ENCODE assay signal across 25 mouse cellular contexts in genomic region chr7:137005293-137005692, GRCm38 (mm10).
DNase-seq lines count a peak whose midpoint lies in the region; ATAC-seq and TF ChIP-seq lines count a peak whose summit lies in the region.
"Had no signal": no experiment of that assay in that cellular context is flagged by ENCODE, and none has a peak within 500 bp of the region (broad histone marks: within the 10 kb centered on the region; RNA-seq: fewer than 3 reads in every experiment).

No protein-coding gene starts in this region.

- no peaks in the 10 kb centered on the region for H3K36me3 ChIP-seq in forebrain, embryonic 15.5 days
- H3K36me3 ChIP-seq in forebrain, embryonic 11.5 days (ENCODE audit: control insufficient read depth, insufficient read depth, low read length) = no peaks in the 10 kb centered on the region
- no peaks in the 10 kb centered on the region for H3K36me3 ChIP-seq in limb, embryonic 11.5 days (ENCODE audit: control insufficient read depth, insufficient read depth, low read length)
- H3K36me3 ChIP-seq in limb, embryonic 10.5 days = no peaks in the 10 kb centered on the region
- H3K36me3 ChIP-seq in limb, embryonic 15.5 days = no peaks in the 10 kb centered on the region
- H3K36me3 ChIP-seq: forebrain, embryonic 10.5 days; heart, embryonic 10.5 days; liver, embryonic 12.5 days; stomach, embryonic 15.5 days had no signal

- TF ChIP-seq CTCF in brain, embryonic 14.5 days (IDR thresholded peaks at IDR 0.05; ENCODE audit: borderline replicate concordance, extremely low read depth, insufficient read depth, insufficient read length) = no peak

- no peak for ATAC-seq in forebrain, embryonic 15.5 days (replicated peaks)
- ATAC-seq in forebrain, embryonic 11.5 days (replicated peaks; ENCODE audit: low FRiP score) = no peak
- ATAC-seq in limb, embryonic 11.5 days (ENCODE audit: insufficient number of reproducible peaks, low FRiP score, low TSS enrichment, low read depth) = no peak
- no peak for ATAC-seq in limb, embryonic 15.5 days (ENCODE audit: insufficient number of reproducible peaks, low FRiP score, low TSS enrichment, low read depth)
- ATAC-seq: inflammation-experienced regulatory T-cells, adult 6 months; liver, embryonic 12.5 days; midbrain, embryonic 16.5 days had no signal

- no peaks in the 10 kb centered on the region for H3K9me3 ChIP-seq in forebrain, embryonic 15.5 days
- no peaks in the 10 kb centered on the region for H3K9me3 ChIP-seq in forebrain, embryonic 11.5 days (ENCODE audit: control insufficient read depth, low read length)
- H3K9me3 ChIP-seq in limb, embryonic 11.5 days (ENCODE audit: control insufficient read depth, low read length) = no peaks in the 10 kb centered on the region
- H3K9me3 ChIP-seq in limb, embryonic 10.5 days (replicated peaks) = no peaks in the 10 kb centered on the region
- no peaks in the 10 kb centered on the region for H3K9me3 ChIP-seq in limb, embryonic 15.5 days
- H3K9me3 ChIP-seq: forebrain, embryonic 10.5 days; heart, embryonic 10.5 days; liver, embryonic 12.5 days; stomach, embryonic 15.5 days had no signal

- no peak overlapping the region for H3K9ac ChIP-seq in forebrain, embryonic 15.5 days (replicated peaks)
- no peak overlapping the region for H3K9ac ChIP-seq in forebrain, embryonic 11.5 days (ENCODE audit: low read length)
- H3K9ac ChIP-seq in limb, embryonic 11.5 days (ENCODE audit: low read length) = no peak overlapping the region
- no peak overlapping the region for H3K9ac ChIP-seq in limb, embryonic 15.5 days
- H3K9ac ChIP-seq: liver, embryonic 12.5 days; stomach, embryonic 15.5 days had no signal

- H3K27me3 ChIP-seq in forebrain, embryonic 15.5 days = 0 out of 2 replicates have a peak, but pooled peaks cover 9% of the 10 kb centered on the region
- H3K27me3 ChIP-seq in forebrain, embryonic 11.5 days (ENCODE audit: control insufficient read depth, insufficient read depth, low read length) = no peaks in the 10 kb centered on the region
- peaks cover 7% of the 10 kb centered on the region; the same call in 1 of the 2 replicates for H3K27me3 ChIP-seq in limb, embryonic 11.5 days (ENCODE audit: control insufficient read depth, insufficient read depth, low read length)
- H3K27me3 ChIP-seq in limb, embryonic 10.5 days (ENCODE audit: low read depth, poor library complexity, severe bottlenecking) = peaks cover 72% of the 10 kb centered on the region
- peaks cover 11% of the 10 kb centered on the region; the same call in 1 of the 2 replicates for H3K27me3 ChIP-seq in limb, embryonic 15.5 days
- H3K27me3 ChIP-seq: CH12.LX; liver, embryonic 12.5 days; stomach, embryonic 15.5 days had no signal

- TF ChIP-seq POLR2A in brain, embryonic 14.5 days (IDR thresholded peaks at IDR 0.05; ENCODE audit: borderline replicate concordance, extremely low read depth, insufficient read depth, insufficient read length, poor library complexity, severe bottlenecking) = no peak

- WGBS in forebrain, embryonic 15.5 days = 35% methylated on average over 11 of the region's 11 CpGs
- WGBS in forebrain, embryonic 11.5 days = 51% methylated on average over 11 of the region's 11 CpGs
- WGBS in limb, embryonic 11.5 days = 19% methylated on average over 11 of the region's 11 CpGs
- 37% methylated on average over 11 of the region's 11 CpGs for WGBS in limb, embryonic 10.5 days
- 35% methylated on average over 11 of the region's 11 CpGs for WGBS in limb, embryonic 15.5 days

- peaks cover 27% of the 10 kb centered on the region for H3K4me1 ChIP-seq in forebrain, embryonic 15.5 days
- 0 out of 2 replicates have a peak, but pooled peaks cover 1% of the 10 kb centered on the region for H3K4me1 ChIP-seq in forebrain, embryonic 11.5 days (replicated peaks; ENCODE audit: control insufficient read depth, insufficient read depth, low read length)
- peaks cover 11% of the 10 kb centered on the region; the same call in 1 of the 2 replicates for H3K4me1 ChIP-seq in limb, embryonic 11.5 days (ENCODE audit: control insufficient read depth, insufficient read depth, low read length)
- peaks cover 39% of the 10 kb centered on the region for H3K4me1 ChIP-seq in limb, embryonic 10.5 days
- peaks cover 21% of the 10 kb centered on the region for H3K4me1 ChIP-seq in limb, embryonic 15.5 days
- H3K4me1 ChIP-seq: liver, embryonic 12.5 days had no signal

- 0 out of 2 replicates have a peak overlapping the region, but pooled peaks have one; percentile 9 for H3K4me2 ChIP-seq in forebrain, embryonic 15.5 days (replicated peaks)
- H3K4me2 ChIP-seq in forebrain, embryonic 11.5 days (ENCODE audit: low read depth, low read length, severe bottlenecking) = no peak overlapping the region
- no peak overlapping the region for H3K4me2 ChIP-seq in limb, embryonic 11.5 days (ENCODE audit: low read depth, severe bottlenecking)
- H3K4me2 ChIP-seq in limb, embryonic 15.5 days = peak overlapping the region; percentile 26; the same call in 1 of the 2 replicates
- H3K4me2 ChIP-seq: liver, embryonic 12.5 days; stomach, embryonic 15.5 days had no signal

- no peak for DNase-seq in forebrain, embryonic 11.5 days (ENCODE audit: low spot score)
- peak; percentile 41 for DNase-seq in limb, embryonic 11.5 days (ENCODE audit: low spot score)
- no peak for DNase-seq in limb, embryonic 10.5 days (ENCODE audit: low spot score)
- peak; percentile 53 for DNase-seq in brain, embryonic 14.5 days (ENCODE audit: low read depth)
- DNase-seq in frontal cortex, postnatal 25 days (ENCODE audit: low spot score in 2 of 2) = no peak
- DNase-seq in kidney, postnatal 14 days = no peak
- DNase-seq: adrenal gland, postnatal 25 days; cerebellum, adult 11-12 months; cerebellum, postnatal 14 days; kidney, adult 2 months; kidney, postnatal 10 days; layer of hippocampus, postnatal 36 days; lung, adult 2 months; right cerebral cortex, postnatal 14 days; thymus, adult 18-20 months had no signal

- H3K27ac ChIP-seq in forebrain, embryonic 15.5 days (replicated peaks) = no peak overlapping the region
- no peak overlapping the region for H3K27ac ChIP-seq in forebrain, embryonic 11.5 days (ENCODE audit: low read depth, low read length)
- H3K27ac ChIP-seq in limb, embryonic 11.5 days (replicated peaks; ENCODE audit: low read depth, low read length) = no peak overlapping the region
- no peak overlapping the region for H3K27ac ChIP-seq in limb, embryonic 10.5 days
- no peak overlapping the region for H3K27ac ChIP-seq in limb, embryonic 15.5 days
- H3K27ac ChIP-seq: forebrain, embryonic 10.5 days; heart, embryonic 10.5 days; layer of hippocampus, adult 2 months; liver, embryonic 12.5 days; stomach, embryonic 15.5 days had no signal

- H3K4me3 ChIP-seq in forebrain, embryonic 15.5 days = no peak overlapping the region
- H3K4me3 ChIP-seq in forebrain, embryonic 11.5 days (ENCODE audit: low read depth, low read length) = no peak overlapping the region
- no peak overlapping the region for H3K4me3 ChIP-seq in limb, embryonic 11.5 days (ENCODE audit: low read depth, low read length)
- H3K4me3 ChIP-seq in limb, embryonic 10.5 days = no peak overlapping the region
- 0 out of 2 replicates have a peak overlapping the region, but pooled peaks have one; percentile 0 for H3K4me3 ChIP-seq in limb, embryonic 15.5 days
- H3K4me3 ChIP-seq: forebrain, embryonic 10.5 days; heart, embryonic 10.5 days; layer of hippocampus, adult 2 months; liver, embryonic 12.5 days; stomach, embryonic 15.5 days had no signal

Comparison
In these comparisons a context has a peak if more than half of its experiments do, and no peak if none do; other contexts are left out.
1. H3K4me2 ChIP-seq: peak in forebrain, embryonic 15.5 days (single experiment) and limb, embryonic 15.5 days (single experiment); none in forebrain, embryonic 11.5 days (single experiment) and limb, embryonic 11.5 days (single experiment).
2. DNase-seq: peak in limb, embryonic 11.5 days (single experiment) and brain, embryonic 14.5 days (single experiment); none in forebrain, embryonic 11.5 days (single experiment), limb, embryonic 10.5 days (single experiment), frontal cortex, postnatal 25 days (0 of 2) and kidney, postnatal 14 days (single experiment).